Mouse (Mus musculus): ENCODE data around the gene Tmem179. TPM values are rescaled to one million over a fixed set of nuclear protein-coding genes. Genes with fewer than 3 reads are reported as not detected.

Gene Tmem179
- polyA plus RNA-seq, 1 experiment: 1.1 TPM

- no peak overlapping the region for H3ac ChIP-seq (ENCODE audit: control insufficient read depth, insufficient read length, low read depth)
- peaks cover 10% of the 10 kb centered on the region for H3K27me3 ChIP-seq (ENCODE audit: control insufficient read depth, insufficient read depth, insufficient read length)
- TF ChIP-seq FOSL1 (IDR thresholded peaks at IDR 0.05; ENCODE audit: insufficient read depth, low read length, poor library complexity, severe bottlenecking) (no peak), USF1 (IDR thresholded peaks at IDR 0.05; ENCODE audit: low read depth) (no peak)
- H3K79me2 ChIP-seq (ENCODE audit: control insufficient read depth, insufficient read depth): no peaks in the 10 kb centered on the region
- no peaks in the 10 kb centered on the region for H3K79me3 ChIP-seq (ENCODE audit: low read depth)
- no peaks in the 10 kb centered on the region for H3K36me3 ChIP-seq (ENCODE audit: control insufficient read depth, insufficient read depth)
- H3K4me3 ChIP-seq (ENCODE audit: insufficient read depth, poor library complexity, severe bottlenecking): no peak overlapping the region
These were observed 6.2 kb downstream of the Tmem179 start for GRCm38 (mm10) chr12:112510365-112510732.

- Histone ChIP-seq H3ac (ENCODE audit: control insufficient read depth, insufficient read length, low read depth) (no peak overlapping the region), H3K79me2 (ENCODE audit: control insufficient read depth, insufficient read depth) (no peaks in the 10 kb centered on the region), H3K4me3 (ENCODE audit: insufficient read depth, poor library complexity, severe bottlenecking) (no peak overlapping the region), H3K79me3 (ENCODE audit: low read depth) (no peaks in the 10 kb centered on the region), H3K27me3 (ENCODE audit: control insufficient read depth, insufficient read depth, insufficient read length) (peaks cover 10% of the 10 kb centered on the region), H3K36me3 (ENCODE audit: control insufficient read depth, insufficient read depth) (no peaks in the 10 kb centered on the region)
- TF ChIP-seq MYOG (IDR thresholded peaks at IDR 0.05; ENCODE audit: control insufficient read depth, extremely low read depth, insufficient read length) (no peak), CTCF (IDR thresholded peaks at IDR 0.05; ENCODE audit: control insufficient read depth, insufficient read depth, insufficient read length) (no peak), USF1 (IDR thresholded peaks at IDR 0.05; ENCODE audit: low read depth) (peak; percentile 4), MYOD1 (IDR thresholded peaks at IDR 0.05; ENCODE audit: control insufficient read depth, insufficient read length, low read depth) (peak; percentile 48), CEBPB (IDR thresholded peaks at IDR 0.05; ENCODE audit: low read depth) (no peak)
These were observed 8.6 kb downstream of the Tmem179 start for GRCm38 (mm10) chr12:112507984-112508383.

GRCm38 (mm10) chr12:112507264-112507663 is 9.3 kb downstream of the Tmem179 start:
- TF ChIP-seq MYOD1 (IDR thresholded peaks at IDR 0.05; ENCODE audit: control insufficient read depth, insufficient read length, low read depth) (no peak), USF1 (IDR thresholded peaks at IDR 0.05; ENCODE audit: low read depth) (no peak)
- Histone ChIP-seq H3K4me3 (ENCODE audit: insufficient read depth, poor library complexity, severe bottlenecking) (no peak overlapping the region), H3K79me2 (ENCODE audit: control insufficient read depth, insufficient read depth) (no peaks in the 10 kb centered on the region), H3K79me3 (ENCODE audit: low read depth) (no peaks in the 10 kb centered on the region), H3K36me3 (ENCODE audit: control insufficient read depth, insufficient read depth) (no peaks in the 10 kb centered on the region), H3K27me3 (ENCODE audit: control insufficient read depth, insufficient read depth, insufficient read length) (peaks cover 12% of the 10 kb centered on the region), H3ac (ENCODE audit: control insufficient read depth, insufficient read length, low read depth) (no peak overlapping the region)

GRCm38 (mm10) chr12:112506267-112506666 is 10.3 kb downstream of the Tmem179 start:
- H3K79me3 ChIP-seq (ENCODE audit: low read depth): no peaks in the 10 kb centered on the region

GRCm38 (mm10) chr12:112503003-112503771 is 13.4 kb downstream of the Tmem179 start:
- Histone ChIP-seq H3K36me3 (ENCODE audit: control insufficient read depth, insufficient read depth) (no peaks in the 10 kb centered on the region), H3K27me3 (ENCODE audit: control insufficient read depth, insufficient read depth, insufficient read length) (peaks cover 31% of the 10 kb centered on the region), H3K79me3 (ENCODE audit: low read depth) (no peaks in the 10 kb centered on the region), H3K79me2 (ENCODE audit: control insufficient read depth, insufficient read depth) (no peaks in the 10 kb centered on the region), H3ac (ENCODE audit: control insufficient read depth, insufficient read length, low read depth) (no peak overlapping the region), H3K4me3 (ENCODE audit: insufficient read depth, poor library complexity, severe bottlenecking) (no peak overlapping the region)
- TF ChIP-seq MAX (IDR thresholded peaks at IDR 0.05) (no peak), CTCF (IDR thresholded peaks at IDR 0.05; ENCODE audit: control insufficient read depth, insufficient read depth, insufficient read length) (no peak), FOSL1 (IDR thresholded peaks at IDR 0.05; ENCODE audit: insufficient read depth, low read length, poor library complexity, severe bottlenecking) (no peak), USF1 (IDR thresholded peaks at IDR 0.05; ENCODE audit: low read depth) (no peak), MYOD1 (IDR thresholded peaks at IDR 0.05; ENCODE audit: control insufficient read depth, insufficient read length, low read depth) (no peak), MYOG (IDR thresholded peaks at IDR 0.05; ENCODE audit: control insufficient read depth, extremely low read depth, insufficient read length) (no peak), CEBPB (IDR thresholded peaks at IDR 0.05; ENCODE audit: low read depth) (no peak)

More at GRCm38 (mm10) chr12:112506267-112506666, 10.3 kb downstream of the Tmem179 start:
- Histone ChIP-seq H3K79me2 (ENCODE audit: control insufficient read depth, insufficient read depth) (no peaks in the 10 kb centered on the region), H3K4me3 (ENCODE audit: insufficient read depth, poor library complexity, severe bottlenecking) (no peak overlapping the region), H3K36me3 (ENCODE audit: control insufficient read depth, insufficient read depth) (no peaks in the 10 kb centered on the region), H3K27me3 (ENCODE audit: control insufficient read depth, insufficient read depth, insufficient read length) (peaks cover 22% of the 10 kb centered on the region), H3ac (ENCODE audit: control insufficient read depth, insufficient read length, low read depth) (no peak overlapping the region)
- TF ChIP-seq FOSL1 (IDR thresholded peaks at IDR 0.05; ENCODE audit: insufficient read depth, low read length, poor library complexity, severe bottlenecking) (no peak), CTCF (IDR thresholded peaks at IDR 0.05; ENCODE audit: control insufficient read depth, insufficient read depth, insufficient read length) (no peak), MAX (IDR thresholded peaks at IDR 0.05) (no peak), USF1 (IDR thresholded peaks at IDR 0.05; ENCODE audit: low read depth) (no peak), MYOD1 (IDR thresholded peaks at IDR 0.05; ENCODE audit: control insufficient read depth, insufficient read length, low read depth) (no peak), CEBPB (IDR thresholded peaks at IDR 0.05; ENCODE audit: low read depth) (no peak), MYOG (IDR thresholded peaks at IDR 0.05; ENCODE audit: control insufficient read depth, extremely low read depth, insufficient read length) (no peak)

- Histone ChIP-seq H3K79me3 (ENCODE audit: low read depth) (no peaks in the 10 kb centered on the region), H3K79me2 (ENCODE audit: control insufficient read depth, insufficient read depth) (no peaks in the 10 kb centered on the region), H3K27me3 (ENCODE audit: control insufficient read depth, insufficient read depth, insufficient read length) (peaks cover 40% of the 10 kb centered on the region), H3K4me3 (ENCODE audit: insufficient read depth, poor library complexity, severe bottlenecking) (no peak overlapping the region), H3K36me3 (ENCODE audit: control insufficient read depth, insufficient read depth) (no peaks in the 10 kb centered on the region), H3ac (ENCODE audit: control insufficient read depth, insufficient read length, low read depth) (no peak overlapping the region)
- peak; percentile 64 for TF ChIP-seq CTCF (IDR thresholded peaks at IDR 0.05; ENCODE audit: control insufficient read depth, insufficient read depth, insufficient read length)
- TF ChIP-seq FOSL1 (IDR thresholded peaks at IDR 0.05; ENCODE audit: insufficient read depth, low read length, poor library complexity, severe bottlenecking): no peak
These were observed 17.9 kb downstream of the Tmem179 start for GRCm38 (mm10) chr12:112498683-112499082.
